Mouse (Mus musculus) neural tube, embryonic 10.5 days (tissue): ENCODE data around the gene Tesk1.

Experiments used
- DNase-seq: peaks from one replicate; pipeline ENCODE4 v3.0.0-alpha.2; 2017; ENCODE audit warnings: low spot score; ENCODE audit errors: extremely low spot score

The Tesk1 gene

GRCm38 (mm10) chr4:43492821-43493185 is 51.1 kb downstream of the Tesk1 start, which contains the start of gene Ccdc107:
Gene Ccdc107, plus strand, starts transcription at chr4:43492900.
- peak; percentile 86 for DNase-seq

- peak; percentile 98 for DNase-seq
Measured at GRCm38 (mm10) chr4:43493186-43493845, 51.6 kb downstream of the Tesk1 start.

DNA sequence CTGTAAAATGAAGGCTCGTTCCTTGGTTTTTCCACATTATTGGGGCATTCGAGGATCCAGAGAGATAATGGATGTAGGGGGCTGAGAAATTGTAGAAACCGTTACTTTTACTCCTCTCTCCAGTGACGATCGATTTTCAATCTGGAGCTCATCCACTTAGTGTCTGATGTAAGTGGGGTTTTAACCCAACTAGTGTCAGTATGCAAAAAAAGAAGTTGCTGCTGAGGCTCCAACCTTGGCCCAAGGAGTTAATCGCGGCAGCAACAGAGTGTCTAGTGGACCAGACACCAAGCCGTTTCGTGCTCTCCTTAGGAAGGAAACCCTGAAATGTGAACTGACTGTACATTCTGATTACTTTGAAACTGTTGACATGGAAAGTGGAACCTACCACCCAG is 52.1 kb downstream of the Tesk1 start:
- DNase-seq: no peak

GRCm38 (mm10) chr4:43496587-43496986 is 54.8 kb downstream of the Tesk1 start:
- no peak for DNase-seq

- DNase-seq: no peak
Measured at GRCm38 (mm10) chr4:43497405-43497804, 55.7 kb downstream of the Tesk1 start.
